Mouse (Mus musculus): Measurements from ENCODE around the gene 5430403G16Rik. TPM values are rescaled to one million over a fixed set of nuclear protein-coding genes. Genes with fewer than 3 reads are reported as not detected.
"Not testable (repeated sequence)": the region's sequence is repeated elsewhere in the genome, so short reads cannot be mapped to it uniquely, and the experiment has no call there.

Gene 5430403G16Rik
- 1.9 and 2.0 TPM in 2 replicates for polyA plus RNA-seq (2016; fragmentation: Nextera tagmentation; extraction: Ambion mirVana)

- H3K4me1 ChIP-seq; H3K36me3 ChIP-seq; H3K9me3 ChIP-seq; H3K27me3 ChIP-seq (replicated peaks); H3K27ac ChIP-seq: not testable (repeated sequence)
- peak within 1 kb of the TSS; percentile 56 for H3K4me3 ChIP-seq
- under 1% methylated on average over 26 of the region's 26 CpGs for WGBS
- peak; percentile 99 for ATAC-seq (ENCODE audit: low FRiP score, low read depth)
- H3K4me2 ChIP-seq (replicated peaks): peak within 1 kb of the TSS; percentile 69
- H3K9ac ChIP-seq: peak within 1 kb of the TSS; percentile 62
Observed at GRCm38 (mm10) chr5:109690537-109691201, at the start of gene 5430403G16Rik. TSS of gene 5430403G16Rik (minus strand) at chr5:109691041.

GRCm38 (mm10) chr5:109717341-109717740, 26.5 kb upstream of the 5430403G16Rik start:
- H3K9ac ChIP-seq; H3K4me1 ChIP-seq; H3K4me3 ChIP-seq; H3K36me3 ChIP-seq; ATAC-seq (ENCODE audit: low FRiP score, low read depth); H3K9me3 ChIP-seq; H3K4me2 ChIP-seq (replicated peaks); H3K27ac ChIP-seq; H3K27me3 ChIP-seq (replicated peaks): not testable (repeated sequence)
- 67% methylated on average over 3 of the region's 3 CpGs for WGBS

GRCm38 (mm10) chr5:109691205-109691965, 544 bp upstream of the 5430403G16Rik start:
- ATAC-seq (ENCODE audit: low FRiP score, low read depth): peak; percentile 18; the same call in 1 of the 2 replicates
- not testable (repeated sequence) for H3K4me1 ChIP-seq; H3K27ac ChIP-seq; H3K9me3 ChIP-seq; H3K36me3 ChIP-seq; H3K27me3 ChIP-seq (replicated peaks)
- peak overlapping the region; percentile 69 for H3K4me2 ChIP-seq (replicated peaks)
- 0 out of 2 replicates have a peak overlapping the region, but pooled peaks have one; percentile 21 for H3K9ac ChIP-seq
- WGBS: 56% methylated on average over 5 of the region's 5 CpGs
- H3K4me3 ChIP-seq: peak overlapping the region; percentile 56

- no peak overlapping the region for H3K9ac ChIP-seq
- no peak overlapping the region for H3K4me2 ChIP-seq (replicated peaks)
- no peak overlapping the region for H3K27ac ChIP-seq
- 68% methylated on average over 4 of the region's 4 CpGs for WGBS
- H3K4me1 ChIP-seq: no peaks in the 10 kb centered on the region
- no peaks in the 10 kb centered on the region for H3K27me3 ChIP-seq (replicated peaks)
- H3K9me3 ChIP-seq: 0 out of 2 replicates have a peak, but pooled peaks cover 5% of the 10 kb centered on the region
- no peak overlapping the region for H3K4me3 ChIP-seq
- ATAC-seq (ENCODE audit: low FRiP score, low read depth): no peak
- H3K36me3 ChIP-seq: no peaks in the 10 kb centered on the region
Observed at GRCm38 (mm10) chr5:109682921-109683320, 7.9 kb downstream of the 5430403G16Rik start.

Other genes starting within 250 kb of the 5430403G16Rik start
- 9.0 and 9.5 TPM in 2 replicates for gene Crlf2, start 132.0 kb downstream of the 5430403G16Rik start, polyA plus RNA-seq (2016; fragmentation: Nextera tagmentation; extraction: Ambion mirVana)
- 5.6 and 6.1 TPM in 2 replicates for gene 4930522L14Rik, start 60.8 kb upstream of the 5430403G16Rik start, polyA plus RNA-seq (2016; fragmentation: Nextera tagmentation; extraction: Ambion mirVana)
- gene Gm15446, start 232.4 kb upstream of the 5430403G16Rik start, polyA plus RNA-seq (2016; fragmentation: Nextera tagmentation; extraction: Ambion mirVana): 0.48 and 0.49 TPM in 2 replicates